Mouse (Mus musculus) heart, adult 11 months (tissue): ENCODE data around the gene Lamp2.
A peak's percentile ranks its signal among the peaks of the same experiment; 100 is the strongest.
"Not testable (repeated sequence)": the region's sequence is repeated elsewhere in the genome, so short reads cannot be mapped to it uniquely, and the experiment has no call there.

Source experiments
- DNase-seq: peaks from one replicate; pipeline ENCODE4 v3.0.0; 2022

Gene Lamp2

GRCm38 (mm10) chrX:38423096-38423495 lies 33.2 kb downstream of the Lamp2 start:
- DNase-seq, result no peak

- DNase-seq, result no peak
These were observed 33.9 kb downstream of the Lamp2 start for GRCm38 (mm10) chrX:38422396-38422795.

DNA sequence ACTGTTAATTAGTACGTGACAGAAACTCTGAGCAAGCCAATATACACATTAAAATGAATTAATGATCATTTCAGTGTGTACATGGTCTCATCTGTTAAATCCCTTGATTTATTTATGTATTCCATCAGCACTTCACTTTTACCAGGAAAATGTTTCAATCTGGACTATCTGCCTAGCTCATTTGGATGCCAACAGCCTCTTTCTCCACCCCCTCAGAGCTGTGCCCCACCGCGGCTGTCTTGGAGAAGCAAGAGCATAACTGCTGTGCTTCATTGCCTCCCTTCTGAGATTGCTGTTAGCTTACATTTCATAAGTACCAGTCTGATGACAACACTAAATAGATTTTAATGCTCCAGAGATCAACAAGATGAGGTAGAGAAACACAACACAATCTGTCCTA lies 52.4 kb downstream of the Lamp2 start:
- no peak for DNase-seq

GRCm38 (mm10) chrX:38402981-38403380 lies 53.3 kb downstream of the Lamp2 start:
- no peak for DNase-seq

DNA sequence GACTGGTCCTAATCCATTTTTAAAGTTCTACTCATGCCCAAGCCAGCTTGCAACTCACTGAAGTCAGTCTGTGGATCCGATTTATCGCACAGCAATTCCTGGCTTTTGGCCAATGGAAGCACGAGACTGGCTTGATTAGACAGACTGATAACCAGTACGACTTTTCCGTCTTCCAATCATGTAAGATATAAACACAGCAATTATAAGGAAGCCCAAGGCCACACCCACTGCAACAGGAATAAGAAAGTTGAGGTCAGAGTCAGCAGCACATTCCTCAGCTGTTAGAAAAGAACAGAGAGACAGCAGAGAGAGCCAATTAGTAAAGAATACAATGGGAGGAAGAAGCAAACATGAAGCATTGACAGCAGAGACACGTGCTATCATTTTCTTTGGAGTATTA lies 54.2 kb downstream of the Lamp2 start:
- peak; percentile 95 for DNase-seq

- DNase-seq, result no peak
These were observed 55.6 kb downstream of the Lamp2 start for GRCm38 (mm10) chrX:38400616-38401015.

DNA sequence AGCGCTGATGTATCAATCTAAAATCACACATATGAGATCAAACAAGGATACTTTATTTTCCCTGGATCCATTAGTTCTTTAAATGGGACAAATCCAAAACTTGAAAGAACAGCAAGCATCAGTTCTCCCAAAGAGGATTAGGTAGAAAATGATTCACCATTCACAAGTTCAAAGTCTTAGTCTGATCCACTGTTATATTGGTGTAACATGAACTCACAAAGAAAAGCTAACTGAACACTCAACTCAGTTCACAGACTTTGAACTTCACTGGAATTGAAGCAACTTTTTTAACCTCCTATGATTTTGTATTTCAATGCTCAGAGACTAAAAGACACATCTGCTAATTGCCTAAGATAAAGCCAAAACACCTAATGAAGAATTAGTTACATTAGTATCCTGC lies 56.6 kb downstream of the Lamp2 start:
- DNase-seq, result no peak

GRCm38 (mm10) chrX:38373169-38373568 lies 83.1 kb downstream of the Lamp2 start:
- DNase-seq, result not testable (repeated sequence)

DNA sequence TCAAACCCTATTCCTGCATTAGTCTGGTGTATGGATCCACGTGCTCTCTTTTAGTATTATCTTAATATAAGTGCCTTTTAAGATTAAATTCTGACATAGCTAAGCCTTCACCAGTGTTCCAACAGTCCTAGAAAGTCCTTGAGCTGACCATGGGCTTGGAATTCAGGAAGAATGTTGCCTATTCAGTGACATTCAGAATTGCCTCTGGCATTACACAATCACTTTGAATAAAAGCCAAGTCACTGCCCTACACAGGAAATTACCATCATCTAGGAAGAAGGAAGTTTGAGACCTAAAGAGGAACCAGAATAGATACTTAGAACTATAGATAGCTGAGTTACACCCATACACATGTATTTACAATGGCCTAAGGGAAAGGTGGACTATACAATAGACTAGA lies 91.6 kb downstream of the Lamp2 start:
- DNase-seq, result not testable (repeated sequence)

- no peak for DNase-seq
These were observed 94.2 kb downstream of the Lamp2 start for GRCm38 (mm10) chrX:38362016-38362415.
